Mouse (Mus musculus) E14TG2a.4 (cell line): ENCODE results near the gene Luc7l2.

ENCODE experiments used
- CTCF ChIP-seq: conservative IDR thresholded peaks from 2 replicates; pipeline ENCODE4 v1.5.1; 2014; ENCODE audit warnings: low read length
- NANOG ChIP-seq: IDR thresholded peaks from 2 replicates; pipeline ENCODE4 v1.6.1; 2014; ENCODE audit warnings: borderline replicate concordance, low read length, mixed read lengths
- POU5F1 ChIP-seq: IDR thresholded peaks from 2 replicates; pipeline ENCODE4 v1.6.1; 2014; ENCODE audit warnings: low read length, borderline replicate concordance

- no peak for TF ChIP-seq CTCF
- no peak for TF ChIP-seq NANOG
- TF ChIP-seq POU5F1, result no peak
Measured at GRCm38 (mm10) chr6:38552636-38553000, 1.5 kb downstream of the Luc7l2 start.
